Mouse (Mus musculus): Measurements from ENCODE around the gene Olfr1443. TPM values are rescaled to one million over a fixed set of nuclear protein-coding genes. Genes with fewer than 3 reads are reported as not detected.
A peak's percentile ranks its signal among the peaks of the same experiment; 100 is the strongest.
"Not testable (repeated sequence)": the region's sequence is repeated elsewhere in the genome, so short reads cannot be mapped to it uniquely, and the experiment has no call there.

Olfr1443 gene
- total RNA-seq, 1 experiment = not detected

GRCm38 (mm10) chr19:12708458-12708857 lies 30.5 kb downstream of the Olfr1443 start:
- Histone ChIP-seq H3K4me1 (ENCODE audit: control insufficient read depth in 2 of 2, insufficient read depth in 2 of 2, low read length in 2 of 2, poor library complexity in 1 of 2) (no peaks in the 10 kb centered on the region), H3K4me3 (ENCODE audit: insufficient read depth in 1 of 2, low read depth in 1 of 2, low read length in 2 of 2, poor library complexity in 1 of 2, severe bottlenecking in 1 of 2) (no peak overlapping the region), H3K9me3 (ENCODE audit: control insufficient read depth, insufficient read depth, low read depth, low read length) (no peaks in the 10 kb centered on the region), H3K27ac (ENCODE audit: insufficient read depth, low read depth, low read length, poor library complexity, severe bottlenecking) (no peak overlapping the region), H3K36me3 (ENCODE audit: control insufficient read depth, insufficient read depth, low read length, poor library complexity, severe bottlenecking) (no peaks in the 10 kb centered on the region), H3K9ac (ENCODE audit: insufficient read depth, low read depth, low read length, poor library complexity, severe bottlenecking) (no peak overlapping the region)
- in situ Hi-C loops (cut with MboI; ENCODE audit: low sequenced_read_pairs in 2 of 2, unreplicated experiment in 2 of 2) = no loop called here
- TF ChIP-seq ZNF384 (IDR thresholded peaks at IDR 0.05; ENCODE audit: low read depth, low read length) (no peak), CHD2 (IDR thresholded peaks at IDR 0.05; ENCODE audit: low read depth, low read length) (no peak), MAFK (IDR thresholded peaks at IDR 0.05; ENCODE audit: insufficient read depth, low read depth, low read length) (no peak), ZC3H11A (IDR thresholded peaks at IDR 0.05; ENCODE audit: borderline replicate concordance, low read depth, low read length) (no peak), HCFC1 (IDR thresholded peaks at IDR 0.05; ENCODE audit: borderline replicate concordance, insufficient read depth, low read length) (no peak)
- no peak for DNase-seq (ENCODE audit: low read depth, low spot score)

GRCm38 (mm10) chr19:12708986-12709385 lies 31.1 kb downstream of the Olfr1443 start:
- in situ Hi-C loops (cut with MboI; ENCODE audit: low sequenced_read_pairs in 2 of 2, unreplicated experiment in 2 of 2) = no loop called here
- Histone ChIP-seq H3K9ac (ENCODE audit: insufficient read depth, low read depth, low read length, poor library complexity, severe bottlenecking) (no peak overlapping the region), H3K4me1 (ENCODE audit: control insufficient read depth in 2 of 2, insufficient read depth in 2 of 2, low read length in 2 of 2, poor library complexity in 1 of 2) (no peaks in the 10 kb centered on the region), H3K36me3 (ENCODE audit: control insufficient read depth, insufficient read depth, low read length, poor library complexity, severe bottlenecking) (no peaks in the 10 kb centered on the region), H3K4me3 (ENCODE audit: insufficient read depth in 1 of 2, low read depth in 1 of 2, low read length in 2 of 2, poor library complexity in 1 of 2, severe bottlenecking in 1 of 2) (no peak overlapping the region), H3K9me3 (ENCODE audit: control insufficient read depth, insufficient read depth, low read depth, low read length) (no peaks in the 10 kb centered on the region), H3K27ac (ENCODE audit: insufficient read depth, low read depth, low read length, poor library complexity, severe bottlenecking) (no peak overlapping the region)
- DNase-seq (ENCODE audit: low read depth, low spot score) = no peak
- TF ChIP-seq MAFK (IDR thresholded peaks at IDR 0.05; ENCODE audit: insufficient read depth, low read depth, low read length) (peak; percentile 85), CHD2 (IDR thresholded peaks at IDR 0.05; ENCODE audit: low read depth, low read length) (no peak)

- Histone ChIP-seq H3K9me3 (ENCODE audit: control insufficient read depth, insufficient read depth, low read depth, low read length) (no peaks in the 10 kb centered on the region), H3K27ac (ENCODE audit: insufficient read depth, low read depth, low read length, poor library complexity, severe bottlenecking) (no peak overlapping the region), H3K9ac (ENCODE audit: insufficient read depth, low read depth, low read length, poor library complexity, severe bottlenecking) (no peak overlapping the region), H3K36me3 (ENCODE audit: control insufficient read depth, insufficient read depth, low read length, poor library complexity, severe bottlenecking) (no peaks in the 10 kb centered on the region), H3K4me1 (ENCODE audit: control insufficient read depth in 2 of 2, insufficient read depth in 2 of 2, low read length in 2 of 2, poor library complexity in 1 of 2) (no peaks in the 10 kb centered on the region), H3K4me3 (ENCODE audit: insufficient read depth in 1 of 2, low read depth in 1 of 2, low read length in 2 of 2, poor library complexity in 1 of 2, severe bottlenecking in 1 of 2) (no peak overlapping the region)
- in situ Hi-C loops (cut with MboI; ENCODE audit: low sequenced_read_pairs in 2 of 2, unreplicated experiment in 2 of 2) = no loop called here
- no peak for DNase-seq (ENCODE audit: low read depth, low spot score)
- TF ChIP-seq CHD2 (IDR thresholded peaks at IDR 0.05; ENCODE audit: low read depth, low read length) (no peak), ZNF384 (IDR thresholded peaks at IDR 0.05; ENCODE audit: low read depth, low read length) (no peak), MAFK (IDR thresholded peaks at IDR 0.05; ENCODE audit: insufficient read depth, low read depth, low read length) (no peak), ZC3H11A (IDR thresholded peaks at IDR 0.05; ENCODE audit: borderline replicate concordance, low read depth, low read length) (no peak), HCFC1 (IDR thresholded peaks at IDR 0.05; ENCODE audit: borderline replicate concordance, insufficient read depth, low read length) (no peak)
These were observed 41.3 kb downstream of the Olfr1443 start for GRCm38 (mm10) chr19:12719189-12719588.

DNA sequence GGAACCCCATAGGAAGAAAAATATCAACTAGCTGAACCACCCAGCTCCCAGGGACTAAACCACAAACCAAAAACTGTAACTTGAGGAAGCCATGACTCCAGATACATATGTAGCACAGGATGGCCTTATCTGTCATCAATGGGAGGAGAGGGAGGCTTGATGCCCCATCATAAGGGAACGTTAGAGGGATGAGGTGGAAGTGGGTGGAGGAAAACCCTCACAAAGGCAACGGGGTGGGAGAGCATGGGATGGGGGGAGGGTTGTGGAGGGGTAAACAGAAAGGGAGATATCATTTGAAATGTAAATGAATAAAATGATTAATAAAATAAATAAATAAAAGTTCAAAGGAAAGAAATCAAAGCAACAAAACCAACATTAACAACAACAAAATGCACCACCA lies 42.6 kb downstream of the Olfr1443 start:
- DNase-seq (ENCODE audit: low read depth, low spot score) = no peak
- Histone ChIP-seq H3K36me3 (ENCODE audit: control insufficient read depth, insufficient read depth, low read length, poor library complexity, severe bottlenecking) (no peaks in the 10 kb centered on the region), H3K4me3 (ENCODE audit: insufficient read depth in 1 of 2, low read depth in 1 of 2, low read length in 2 of 2, poor library complexity in 1 of 2, severe bottlenecking in 1 of 2) (no peak overlapping the region), H3K9me3 (ENCODE audit: control insufficient read depth, insufficient read depth, low read depth, low read length) (no peaks in the 10 kb centered on the region), H3K27ac (ENCODE audit: insufficient read depth, low read depth, low read length, poor library complexity, severe bottlenecking) (no peak overlapping the region), H3K4me1 (ENCODE audit: control insufficient read depth in 2 of 2, insufficient read depth in 2 of 2, low read length in 2 of 2, poor library complexity in 1 of 2) (no peaks in the 10 kb centered on the region), H3K9ac (ENCODE audit: insufficient read depth, low read depth, low read length, poor library complexity, severe bottlenecking) (no peak overlapping the region)
- in situ Hi-C loops (cut with MboI; ENCODE audit: low sequenced_read_pairs in 2 of 2, unreplicated experiment in 2 of 2) = no loop called here
- TF ChIP-seq CHD2 (IDR thresholded peaks at IDR 0.05; ENCODE audit: low read depth, low read length) (no peak), MAFK (IDR thresholded peaks at IDR 0.05; ENCODE audit: insufficient read depth, low read depth, low read length) (no peak), HCFC1 (IDR thresholded peaks at IDR 0.05; ENCODE audit: borderline replicate concordance, insufficient read depth, low read length) (no peak), ZNF384 (IDR thresholded peaks at IDR 0.05; ENCODE audit: low read depth, low read length) (no peak), ZC3H11A (IDR thresholded peaks at IDR 0.05; ENCODE audit: borderline replicate concordance, low read depth, low read length) (no peak)

- H3K9me3 ChIP-seq (ENCODE audit: control insufficient read depth, insufficient read depth, low read depth, low read length); H3K27ac ChIP-seq (ENCODE audit: insufficient read depth, low read depth, low read length, poor library complexity, severe bottlenecking); DNase-seq (ENCODE audit: low read depth, low spot score); in situ Hi-C loops (cut with MboI; ENCODE audit: low sequenced_read_pairs in 2 of 2, unreplicated experiment in 2 of 2); H3K9ac ChIP-seq (ENCODE audit: insufficient read depth, low read depth, low read length, poor library complexity, severe bottlenecking); H3K36me3 ChIP-seq (ENCODE audit: control insufficient read depth, insufficient read depth, low read length, poor library complexity, severe bottlenecking); H3K4me1 ChIP-seq (ENCODE audit: control insufficient read depth in 2 of 2, insufficient read depth in 2 of 2, low read length in 2 of 2, poor library complexity in 1 of 2); H3K4me3 ChIP-seq (ENCODE audit: insufficient read depth in 1 of 2, low read depth in 1 of 2, low read length in 2 of 2, poor library complexity in 1 of 2, severe bottlenecking in 1 of 2): not testable (repeated sequence)
These were observed 43.0 kb downstream of the Olfr1443 start for GRCm38 (mm10) chr19:12720919-12721318.

DNA sequence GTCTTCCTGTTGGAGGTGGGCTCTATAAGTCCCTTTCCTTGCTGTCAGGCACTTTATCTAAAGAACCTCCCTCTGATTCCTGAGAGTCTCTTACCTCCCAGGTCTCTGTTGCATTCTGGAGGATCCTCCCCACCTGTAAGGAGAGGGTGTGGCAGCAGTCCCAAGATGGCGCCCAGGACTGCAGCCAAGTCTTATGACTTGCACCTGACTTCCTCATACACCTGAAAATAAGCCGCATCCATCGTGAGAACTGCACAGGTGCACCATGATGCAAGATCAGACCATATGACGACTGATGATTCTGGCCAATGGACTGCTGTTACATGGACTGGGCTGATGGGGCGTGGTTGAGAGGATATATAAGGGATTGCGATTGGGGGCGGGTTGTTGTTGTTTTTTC lies 43.7 kb downstream of the Olfr1443 start:
- DNase-seq (ENCODE audit: low read depth, low spot score); H3K4me3 ChIP-seq (ENCODE audit: insufficient read depth in 1 of 2, low read depth in 1 of 2, low read length in 2 of 2, poor library complexity in 1 of 2, severe bottlenecking in 1 of 2); H3K27ac ChIP-seq (ENCODE audit: insufficient read depth, low read depth, low read length, poor library complexity, severe bottlenecking); in situ Hi-C loops (cut with MboI; ENCODE audit: low sequenced_read_pairs in 2 of 2, unreplicated experiment in 2 of 2); H3K4me1 ChIP-seq (ENCODE audit: control insufficient read depth in 2 of 2, insufficient read depth in 2 of 2, low read length in 2 of 2, poor library complexity in 1 of 2); H3K36me3 ChIP-seq (ENCODE audit: control insufficient read depth, insufficient read depth, low read length, poor library complexity, severe bottlenecking); H3K9ac ChIP-seq (ENCODE audit: insufficient read depth, low read depth, low read length, poor library complexity, severe bottlenecking); H3K9me3 ChIP-seq (ENCODE audit: control insufficient read depth, insufficient read depth, low read depth, low read length): not testable (repeated sequence)

Data from ES-E14 (cell line).